Mouse (Mus musculus) forebrain, embryonic 12.5 days (tissue): ENCODE measurements around the gene Tacc2. TPM values are rescaled to one million over a fixed set of nuclear protein-coding genes. Genes with fewer than 3 reads are reported as not detected.
A peak's percentile ranks its signal among the peaks of the same experiment; 100 is the strongest.

ENCODE experiments used
- ATAC-seq: fragments of 200-750 bp; cut with Nextera tagmentation; 2 replicates; pipeline ENCODE4 v1.8.0; 2017; ENCODE audit warnings: moderate TSS enrichment; ENCODE audit not compliant: low FRiP score
- H3K27ac ChIP-seq: fragments of 300-500 bp; sonication (generic); 2 replicates; pipeline ENCODE4 v1.5.1; 2016; ENCODE audit warnings: mild to moderate bottlenecking
- H3K27me3 ChIP-seq: fragments of 300-500 bp; sonication (generic); 2 replicates; pipeline ENCODE4 v1.6.1; 2016; ENCODE audit warnings: mild to moderate bottlenecking
- H3K36me3 ChIP-seq: fragments of 300-500 bp; sonication (generic); replicated peaks from 2 replicates; pipeline ENCODE4 v1.6.1; 2016; ENCODE audit warnings: mild to moderate bottlenecking
- H3K4me1 ChIP-seq: fragments of 300-500 bp; sonication (generic); 2 replicates; pipeline ENCODE4 v1.6.1; 2016
- H3K4me2 ChIP-seq: fragments of 300-500 bp; sonication (generic); 2 replicates; pipeline ENCODE4 v1.6.1; 2016; ENCODE audit warnings: mild to moderate bottlenecking, moderate library complexity
- H3K4me3 ChIP-seq: fragments of 300-500 bp; sonication (generic); replicated peaks from 2 replicates; pipeline ENCODE4 v1.5.1; 2016; ENCODE audit warnings: mild to moderate bottlenecking
- H3K9ac ChIP-seq: fragments of 300-500 bp; sonication (generic); 2 replicates; pipeline ENCODE4 v1.6.1; 2016; ENCODE audit warnings: mild to moderate bottlenecking
- H3K9me3 ChIP-seq: fragments of 300-500 bp; sonication (generic); 2 replicates; pipeline ENCODE4 v1.6.1; 2016
- WGBS: fragments of 180-500 bp; shearing (Covaris S2); methylation state at CpG from one replicate; pipeline ENCODE4 v1.1.7; 2016; 5-methylcytosine and 5-hydroxymethylcytosine counted together
- polyA plus RNA-seq: library from polyadenylated mRNA; unstranded; fragments of >200 nt; fragmentation: Nextera tagmentation; extraction: Ambion mirVana; gene quantifications from 2 replicates; pipeline ENCODE4 v1.2.1, GENCODE M21; 2016

The Tacc2 gene
- polyA plus RNA-seq, 1 experiment from 2014 or later, result 54.8 TPM

DNA sequence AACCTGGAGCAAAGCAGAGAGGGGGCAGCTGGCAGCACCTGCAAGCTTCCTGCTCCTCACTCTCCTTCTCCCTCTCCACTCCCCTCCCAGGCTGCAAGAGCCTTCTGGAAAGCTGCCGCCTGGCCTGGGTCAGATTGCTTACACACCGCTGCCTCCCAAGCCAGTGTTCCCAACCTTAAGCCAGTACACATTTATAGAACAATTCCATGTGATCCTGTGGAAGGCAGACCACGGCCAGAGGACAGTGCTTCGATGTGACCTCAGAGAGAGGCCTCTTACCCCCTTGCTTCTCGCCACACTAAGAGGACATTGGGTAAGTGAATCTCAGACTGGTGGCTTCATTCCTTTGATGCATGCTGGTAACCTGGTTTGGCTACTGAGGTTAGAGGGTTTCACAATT, 24.5 kb upstream of the Tacc2 start:
- Histone ChIP-seq H3K4me2 (no peak overlapping the region), H3K27me3 (peaks cover 12% of the 10 kb centered on the region), H3K27ac (no peak overlapping the region), H3K4me1 (peaks cover 12% of the 10 kb centered on the region; the same call in 1 of the 2 replicates), H3K9ac (no peak overlapping the region), H3K36me3 (no peaks in the 10 kb centered on the region), H3K4me3 (no peak overlapping the region), H3K9me3 (no peaks in the 10 kb centered on the region)
- no peak for ATAC-seq
- WGBS, result 46% methylated on average over 5 of the region's 5 CpGs

- peaks cover 13% of the 10 kb centered on the region for H3K27me3 ChIP-seq
- no peaks in the 10 kb centered on the region for H3K9me3 ChIP-seq
- no peak overlapping the region for H3K27ac ChIP-seq
- no peaks in the 10 kb centered on the region for H3K36me3 ChIP-seq
- no peak overlapping the region for H3K4me2 ChIP-seq
- no peak for ATAC-seq
- WGBS, result 65% methylated on average over 4 of the region's 4 CpGs
- no peak overlapping the region for H3K9ac ChIP-seq
- peaks cover 12% of the 10 kb centered on the region; the same call in 1 of the 2 replicates for H3K4me1 ChIP-seq
- H3K4me3 ChIP-seq, result no peak overlapping the region
Observed at GRCm38 (mm10) chr7:130553321-130553720, 23.9 kb upstream of the Tacc2 start.

DNA sequence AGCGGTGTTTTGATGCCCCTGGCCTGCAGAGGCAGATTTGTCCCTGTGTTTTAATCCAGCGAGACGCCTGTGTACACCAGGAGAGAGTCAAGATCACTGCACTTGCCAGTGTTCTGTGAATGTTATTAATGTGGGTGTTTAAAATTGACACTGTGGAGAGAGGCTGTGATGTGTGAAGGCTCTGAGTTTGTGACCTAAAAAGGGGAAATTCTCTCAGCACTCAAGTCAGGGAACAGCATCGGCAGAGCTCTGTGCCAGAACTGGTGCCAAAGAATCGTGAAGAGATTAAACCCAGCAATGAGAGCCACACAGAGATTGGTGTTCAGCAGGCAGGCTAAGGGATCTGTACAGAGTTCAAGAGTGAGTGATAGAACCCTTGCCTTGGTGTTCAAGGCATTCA, 21.6 kb upstream of the Tacc2 start:
- Histone ChIP-seq H3K4me3 (no peak overlapping the region), H3K4me2 (no peak overlapping the region), H3K9ac (no peak overlapping the region), H3K4me1 (peaks cover 12% of the 10 kb centered on the region; the same call in 1 of the 2 replicates), H3K27me3 (peaks cover 16% of the 10 kb centered on the region), H3K27ac (no peak overlapping the region), H3K9me3 (no peaks in the 10 kb centered on the region), H3K36me3 (no peaks in the 10 kb centered on the region)
- ATAC-seq, result no peak
- 48% methylated on average over 5 of the region's 5 CpGs for WGBS

DNA sequence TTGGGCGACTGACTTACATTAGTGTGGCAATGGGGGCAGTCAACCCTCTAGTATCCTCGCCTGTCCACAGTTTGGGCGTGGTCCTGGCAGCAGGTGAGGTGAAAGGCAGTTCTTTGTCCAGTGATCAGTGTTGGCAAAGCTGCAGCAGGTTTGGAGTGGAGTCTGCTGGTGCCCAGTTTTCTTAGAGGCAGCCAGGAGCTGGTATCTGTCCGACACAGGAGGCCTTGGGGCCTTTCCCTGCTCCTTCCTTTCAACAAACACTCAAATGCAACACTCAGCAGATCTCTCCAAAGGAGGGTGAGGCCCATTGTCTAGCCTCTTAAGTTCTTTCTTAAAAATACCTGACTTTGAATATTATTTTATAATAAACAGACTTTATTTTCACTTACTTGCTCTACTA, 18.6 kb upstream of the Tacc2 start:
- WGBS, result 83% methylated on average over 4 of the region's 4 CpGs
- Histone ChIP-seq H3K27ac (no peak overlapping the region), H3K36me3 (no peaks in the 10 kb centered on the region), H3K4me1 (peaks cover 6% of the 10 kb centered on the region; the same call in 1 of the 2 replicates), H3K4me3 (no peak overlapping the region), H3K27me3 (peaks cover 8% of the 10 kb centered on the region), H3K9me3 (no peaks in the 10 kb centered on the region), H3K9ac (no peak overlapping the region), H3K4me2 (no peak overlapping the region)
- ATAC-seq, result no peak

GRCm38 (mm10) chr7:130560933-130561332, 16.3 kb upstream of the Tacc2 start:
- 0 out of 2 replicates have a peak, but pooled peaks cover 4% of the 10 kb centered on the region for H3K27me3 ChIP-seq
- H3K4me2 ChIP-seq, result no peak overlapping the region
- no peak overlapping the region for H3K9ac ChIP-seq
- no peaks in the 10 kb centered on the region for H3K36me3 ChIP-seq
- H3K9me3 ChIP-seq, result no peaks in the 10 kb centered on the region
- H3K27ac ChIP-seq, result no peak overlapping the region
- no peaks in the 10 kb centered on the region for H3K4me1 ChIP-seq
- 80% methylated on average over 1 of the region's 1 CpGs for WGBS
- no peak for ATAC-seq
- H3K4me3 ChIP-seq, result no peak overlapping the region

DNA sequence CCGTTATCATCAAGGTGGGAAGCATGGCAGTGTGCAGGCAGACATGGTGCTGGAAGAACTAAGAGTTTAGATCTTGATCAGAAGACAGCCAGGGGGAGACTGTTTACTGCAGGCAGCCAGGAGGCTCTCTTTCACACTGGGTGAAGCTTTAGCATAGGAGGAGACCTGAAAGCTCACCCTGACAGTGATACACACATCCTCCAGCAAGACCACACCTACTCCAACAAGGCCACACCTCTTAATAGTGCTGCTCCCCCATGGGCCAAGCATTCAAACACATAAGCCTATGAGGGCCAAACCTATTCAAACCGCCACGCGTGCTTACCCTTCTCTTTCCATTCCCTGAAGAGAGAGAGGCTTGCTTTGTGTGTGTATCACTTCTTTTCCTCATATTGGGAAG, 14.0 kb upstream of the Tacc2 start:
- H3K9me3 ChIP-seq, result no peaks in the 10 kb centered on the region
- H3K4me2 ChIP-seq, result no peak overlapping the region
- H3K27ac ChIP-seq, result no peak overlapping the region
- no peaks in the 10 kb centered on the region for H3K36me3 ChIP-seq
- H3K4me1 ChIP-seq, result no peaks in the 10 kb centered on the region
- 86% methylated on average over 4 of the region's 4 CpGs for WGBS
- H3K27me3 ChIP-seq, result peaks cover 7% of the 10 kb centered on the region; the same call in 1 of the 2 replicates
- no peak overlapping the region for H3K9ac ChIP-seq
- ATAC-seq, result no peak
- no peak overlapping the region for H3K4me3 ChIP-seq

GRCm38 (mm10) chr7:130563880-130564279, 13.4 kb upstream of the Tacc2 start:
- Histone ChIP-seq H3K36me3 (no peaks in the 10 kb centered on the region), H3K9ac (no peak overlapping the region), H3K4me3 (no peak overlapping the region), H3K4me1 (no peaks in the 10 kb centered on the region), H3K9me3 (no peaks in the 10 kb centered on the region), H3K27ac (no peak overlapping the region), H3K27me3 (peaks cover 3% of the 10 kb centered on the region; the same call in 1 of the 2 replicates), H3K4me2 (no peak overlapping the region)
- ATAC-seq, result no peak
- 64% methylated on average over 4 of the region's 4 CpGs for WGBS

GRCm38 (mm10) chr7:130564596-130564995, 12.6 kb upstream of the Tacc2 start:
- no peaks in the 10 kb centered on the region for H3K4me1 ChIP-seq
- peaks cover 7% of the 10 kb centered on the region; the same call in 1 of the 2 replicates for H3K27me3 ChIP-seq
- WGBS, result 67% methylated on average over 3 of the region's 3 CpGs
- H3K36me3 ChIP-seq, result no peaks in the 10 kb centered on the region
- H3K9me3 ChIP-seq, result no peaks in the 10 kb centered on the region
- H3K4me2 ChIP-seq, result no peak overlapping the region
- H3K4me3 ChIP-seq, result no peak overlapping the region
- ATAC-seq, result no peak
- no peak overlapping the region for H3K27ac ChIP-seq
- H3K9ac ChIP-seq, result no peak overlapping the region

DNA sequence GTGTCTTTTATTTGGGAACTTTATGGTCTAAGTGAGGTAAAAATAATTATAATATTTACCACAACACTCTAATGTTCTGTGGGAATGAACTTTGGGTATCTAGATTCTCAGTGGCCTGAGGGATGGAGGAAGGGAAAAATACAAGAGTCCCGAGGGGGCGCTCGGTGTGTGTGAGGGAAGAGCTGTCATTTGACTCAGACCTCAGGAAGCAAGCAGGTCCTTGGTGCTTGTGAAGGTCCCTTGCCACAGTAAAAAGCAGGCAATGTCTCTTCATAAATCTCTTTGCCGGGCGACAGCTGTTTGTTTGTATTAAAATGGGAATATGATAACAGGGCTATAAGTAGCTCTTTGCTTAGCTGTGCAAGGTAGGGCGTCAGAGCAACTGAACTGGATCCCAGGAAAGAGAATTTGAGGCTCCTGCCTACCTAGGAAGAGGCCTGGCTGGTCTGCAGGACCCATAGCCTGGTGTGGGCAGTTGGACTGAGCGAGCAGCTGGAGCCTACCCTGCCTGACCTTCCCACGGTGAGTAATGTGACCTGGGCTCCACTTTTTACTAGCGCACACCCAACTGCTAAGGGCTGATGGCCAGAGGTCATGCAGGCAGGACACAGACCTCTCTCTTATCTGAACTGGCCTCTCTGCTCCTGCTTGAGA, 8.3 kb upstream of the Tacc2 start:
- no peak overlapping the region for H3K27ac ChIP-seq
- no peak overlapping the region for H3K4me2 ChIP-seq
- H3K4me1 ChIP-seq, result peaks cover 5% of the 10 kb centered on the region; the same call in 1 of the 2 replicates
- H3K27me3 ChIP-seq, result peaks cover 7% of the 10 kb centered on the region; the same call in 1 of the 2 replicates
- no peak overlapping the region for H3K9ac ChIP-seq
- WGBS, result 83% methylated on average over 9 of the region's 9 CpGs
- H3K36me3 ChIP-seq, result no peaks in the 10 kb centered on the region
- ATAC-seq, result no peak
- no peaks in the 10 kb centered on the region for H3K9me3 ChIP-seq
- H3K4me3 ChIP-seq, result no peak overlapping the region

DNA sequence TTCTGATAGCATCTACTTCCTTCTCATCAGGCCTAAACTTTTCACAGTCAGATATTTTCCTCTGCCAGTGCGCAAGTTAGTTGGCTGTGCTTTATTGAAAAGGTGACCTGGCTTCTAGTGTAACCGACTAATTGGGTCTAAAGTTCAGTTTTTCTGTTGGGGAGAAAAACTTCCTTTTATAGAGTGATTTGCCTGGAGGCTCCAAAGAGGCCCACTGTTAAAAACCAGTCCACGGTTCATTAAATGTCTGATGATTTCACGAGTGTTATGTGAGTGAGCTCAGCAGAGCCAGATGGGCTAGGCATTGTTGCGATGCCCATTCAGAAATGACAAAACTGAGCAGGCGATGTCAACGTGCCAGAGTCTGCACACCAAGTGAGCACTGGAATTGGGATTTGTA, 6.8 kb upstream of the Tacc2 start:
- WGBS, result 30% methylated on average over 7 of the region's 7 CpGs
- Histone ChIP-seq H3K36me3 (no peaks in the 10 kb centered on the region), H3K27me3 (peaks cover 7% of the 10 kb centered on the region; the same call in 1 of the 2 replicates), H3K4me1 (peaks cover 15% of the 10 kb centered on the region), H3K9ac (no peak overlapping the region), H3K4me3 (no peak overlapping the region), H3K27ac (peak overlapping the region; percentile 59; the same call in 1 of the 2 replicates), H3K9me3 (no peaks in the 10 kb centered on the region), H3K4me2 (no peak overlapping the region)
- ATAC-seq, result no peak

DNA sequence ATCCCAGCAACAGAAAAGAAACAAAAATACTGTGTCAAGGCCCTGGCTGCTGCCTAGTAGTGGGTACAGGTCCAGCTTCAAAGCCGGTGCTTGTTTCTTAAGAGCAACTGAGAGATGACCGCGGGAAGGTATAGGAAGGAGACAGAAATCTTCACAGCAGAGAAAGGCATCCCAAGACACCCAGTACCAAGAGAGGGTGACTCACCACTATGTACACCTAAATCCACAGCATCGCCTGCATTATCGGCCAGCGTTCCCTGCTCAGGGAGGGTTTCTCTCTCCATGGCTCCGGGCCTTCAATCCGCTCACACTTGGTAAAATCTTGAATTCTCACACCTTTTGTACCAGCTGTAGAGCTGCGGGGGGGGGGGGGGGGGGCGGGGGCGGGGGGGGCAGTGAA, 4.4 kb upstream of the Tacc2 start, which contains the start of gene Nsmce4a:
Gene Nsmce4a, minus strand, starts transcription at position 298 of the 400 bp plus-strand sequence.
- no peak within 1 kb of the TSS for H3K4me2 ChIP-seq
- no peaks in the 10 kb centered on the region for H3K9me3 ChIP-seq
- no peak for ATAC-seq
- no peaks in the 10 kb centered on the region for H3K36me3 ChIP-seq
- H3K27me3 ChIP-seq, result 0 out of 2 replicates have a peak, but pooled peaks cover 4% of the 10 kb centered on the region
- H3K27ac ChIP-seq, result no peak within 1 kb of the TSS
- no peak within 1 kb of the TSS for H3K9ac ChIP-seq
- 92% methylated on average over 8 of the region's 11 CpGs for WGBS
- no peak within 1 kb of the TSS for H3K4me3 ChIP-seq
- H3K4me1 ChIP-seq, result peaks cover 18% of the 10 kb centered on the region

DNA sequence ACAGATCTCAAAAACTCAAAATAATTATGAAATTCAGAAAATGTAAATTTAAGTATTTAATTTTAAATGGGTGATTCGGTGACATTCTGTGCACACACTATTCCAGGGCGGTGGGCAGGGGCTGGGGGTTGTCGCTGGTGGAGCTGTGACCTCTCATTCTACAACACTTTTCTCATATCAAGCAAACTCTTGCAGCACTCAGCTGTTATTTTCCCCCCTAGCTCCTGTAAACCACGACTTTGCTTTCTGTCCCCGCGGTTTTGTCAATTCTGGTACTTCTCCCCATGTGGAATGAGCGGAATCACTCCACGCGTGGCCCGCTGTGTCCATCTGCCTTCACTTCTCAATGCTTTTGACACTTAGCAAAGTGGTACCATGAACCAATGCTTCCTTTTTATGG, 3.5 kb upstream of the Tacc2 start:
- Histone ChIP-seq H3K4me2 (no peak overlapping the region), H3K36me3 (no peaks in the 10 kb centered on the region), H3K4me1 (peaks cover 18% of the 10 kb centered on the region), H3K27me3 (0 out of 2 replicates have a peak, but pooled peaks cover 4% of the 10 kb centered on the region), H3K27ac (no peak overlapping the region), H3K9ac (no peak overlapping the region), H3K4me3 (no peak overlapping the region), H3K9me3 (no peaks in the 10 kb centered on the region)
- 97% methylated on average over 10 of the region's 10 CpGs for WGBS
- no peak for ATAC-seq
